Mouse (Mus musculus) kidney, postnatal 25 days (tissue): Measurements from ENCODE around the gene Gm5773.
"Not testable (repeated sequence)": the region's sequence is repeated elsewhere in the genome, so short reads cannot be mapped to it uniquely, and the experiment has no call there.

Source experiments
- DNase-seq, 2 experiments: peaks; one replicate each; pipeline ENCODE4 v3.0.0; 2021; ENCODE audit warnings: mixed read lengths in 2 of 2

Gm5773 gene

DNA sequence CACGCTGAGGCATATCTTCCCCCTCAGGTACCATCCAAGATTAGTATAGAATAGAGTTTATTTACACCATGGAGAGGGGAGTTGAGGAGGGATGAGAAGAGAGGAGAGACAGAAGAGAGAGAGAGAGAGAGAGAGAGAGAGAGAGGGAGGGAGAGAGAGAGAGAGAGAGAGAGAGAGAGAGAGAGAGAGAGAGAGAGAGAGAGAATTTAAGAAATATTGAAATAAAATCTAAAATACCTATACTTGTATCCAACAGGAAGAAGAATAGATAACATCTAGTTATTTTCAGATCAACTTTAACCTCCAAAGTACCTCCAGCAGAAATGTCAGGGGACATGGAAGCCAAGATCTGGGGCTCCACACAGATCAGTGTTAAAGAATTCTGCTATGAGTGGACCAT, at the start of gene Gm5773:
Gene Gm5773, plus strand, starts transcription at position 301 of the 400 bp plus-strand sequence.
- DNase-seq = not testable (repeated sequence)

DNA sequence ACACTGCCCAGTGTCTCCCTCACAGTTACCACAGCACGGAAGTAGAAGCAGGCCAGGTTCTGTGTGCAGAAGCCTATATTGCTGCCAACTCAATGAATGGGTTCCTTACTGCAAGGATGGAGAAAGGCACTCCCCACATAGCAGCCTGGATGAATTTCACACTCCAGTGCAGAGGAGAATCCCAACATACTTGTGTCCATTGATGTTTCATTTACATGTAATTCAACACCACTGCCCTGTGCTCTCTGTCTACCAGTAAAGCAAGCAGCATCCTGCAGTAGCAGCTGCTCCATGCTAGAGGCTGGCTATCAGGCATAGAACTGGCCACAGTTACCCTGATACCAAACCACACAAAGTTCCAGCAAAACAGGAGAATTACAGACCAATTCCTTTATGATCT, 27.3 kb upstream of the Gm5773 start:
- not testable (repeated sequence) for DNase-seq

DNA sequence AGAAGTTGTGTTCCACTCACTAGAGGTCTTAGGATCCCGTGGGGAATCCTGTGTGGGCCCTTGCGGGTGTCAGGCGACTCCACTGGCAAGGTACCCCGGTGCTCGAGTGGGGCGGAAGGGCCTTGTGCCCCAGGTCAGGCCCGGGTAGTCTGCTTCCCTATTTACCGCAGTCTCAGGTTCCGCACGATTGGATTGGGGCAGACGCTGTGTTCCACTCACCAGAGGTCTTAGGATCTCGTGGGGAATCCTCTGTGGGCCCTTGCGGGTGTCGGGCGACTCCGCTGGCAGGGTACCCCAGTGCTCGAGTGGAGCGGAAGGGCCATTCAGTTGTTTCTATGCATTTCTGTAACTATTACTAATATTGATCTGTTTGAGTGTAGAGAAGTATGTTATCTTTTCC, 18.8 kb upstream of the Gm5773 start:
- DNase-seq = not testable (repeated sequence)

DNA sequence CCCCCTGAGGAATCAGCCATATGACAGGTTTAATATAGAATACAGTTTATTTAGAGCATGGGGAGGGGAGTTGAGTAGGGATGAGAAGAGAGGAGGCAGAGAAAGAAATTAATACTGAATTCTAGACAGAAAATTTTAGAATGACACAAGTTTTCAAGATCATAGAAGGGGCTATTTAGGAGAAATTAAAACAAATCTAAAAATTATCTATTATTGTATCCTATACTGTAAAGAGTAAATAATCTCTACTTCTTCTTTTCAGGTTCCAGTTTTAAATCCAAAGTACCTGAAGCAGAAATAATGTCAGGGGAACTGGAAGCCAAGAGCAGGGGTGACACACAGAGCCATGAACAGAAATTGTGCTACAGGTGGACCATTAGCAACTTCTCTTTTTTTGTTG, 23.3 kb downstream of the Gm5773 start, which contains the start of gene Tdpoz4:
Gene Tdpoz4, plus strand, starts transcription at position 301 of the 400 bp plus-strand sequence.
- not testable (repeated sequence) for DNase-seq

DNA sequence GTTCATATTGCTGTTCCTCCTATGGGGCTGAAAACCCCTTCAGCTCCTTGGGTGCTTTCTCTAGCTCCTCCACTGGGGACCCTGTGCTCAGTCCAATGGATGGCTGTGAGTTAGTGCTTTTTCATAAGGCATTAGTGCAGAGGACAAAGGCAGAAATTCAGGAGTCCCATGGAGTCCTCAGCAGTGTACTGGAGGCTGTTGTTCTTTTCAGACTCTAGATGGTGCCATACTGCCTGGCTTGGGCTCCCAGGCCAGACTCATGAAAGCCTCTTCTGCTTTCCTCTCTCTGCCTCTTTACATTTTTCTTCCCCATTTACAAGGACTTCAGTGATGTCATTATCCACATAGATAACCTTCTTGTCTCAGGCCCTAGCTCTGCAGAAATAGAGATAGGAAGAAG, 40.5 kb downstream of the Gm5773 start:
- not testable (repeated sequence) for DNase-seq
